Mouse (Mus musculus): ENCODE measurements at regions not wholly inside any gene's neighbourhood (a gene's known extent, or its start where the extent isn't known, plus 50 kb on each side); places are given as distances from the start of the nearest gene placed in this dataset.

DNA sequence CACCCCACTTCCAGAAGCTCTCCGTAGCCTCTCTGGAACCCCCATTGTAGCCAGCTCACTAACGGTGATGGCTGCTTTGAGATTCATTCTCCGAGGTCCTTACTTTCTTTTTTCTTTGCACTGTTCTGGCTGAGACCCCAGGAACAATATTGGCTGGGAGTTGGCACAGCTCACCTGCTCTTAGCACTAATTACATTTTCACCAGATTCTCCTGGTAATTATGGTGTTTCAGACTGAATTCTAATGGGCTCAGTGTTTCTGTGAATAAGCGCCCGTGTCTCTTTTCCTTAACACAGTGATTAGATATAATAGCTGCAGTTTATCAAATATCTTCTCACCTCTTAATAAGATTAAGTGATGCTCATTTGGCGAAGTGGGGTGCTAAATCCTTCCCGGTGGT lies 509.2 kb upstream of the Adamts16 start:
- no peaks in the 10 kb centered on the region for H3K9me3 ChIP-seq (replicated peaks; ENCODE audit: low read length)
- no peaks in the 10 kb centered on the region for H3K4me1 ChIP-seq (ENCODE audit: control insufficient read depth in 1 of 2, insufficient read depth in 2 of 2)
- in situ Hi-C loops (cut with MboI; ENCODE audit: low pct_ligation_motif_present, low pct_unique_long_range_greater_than_20kb, low sequenced_read_pairs) (no loop called here), dilution Hi-C loops (cut with MboI; ENCODE audit: extremely low pct_ligation_motif_present, extremely low pct_unique_long_range_greater_than_20kb, low sequenced_read_pairs) (no loop called here)
- H3K9ac ChIP-seq (ENCODE audit: insufficient read depth, low read depth): no peak overlapping the region
- DNase-seq (ENCODE audit: extremely low read depth): no peak
- TF ChIP-seq ZMIZ1 (IDR thresholded peaks at IDR 0.05; ENCODE audit: low read depth, low read length) (no peak), POLR2AphosphoS2 (IDR thresholded peaks at IDR 0.05; ENCODE audit: low read depth, low read length) (no peak), NRF1 (IDR thresholded peaks at IDR 0.05; ENCODE audit: low read depth, low read length) (no peak)
- no peaks in the 10 kb centered on the region for H3K36me3 ChIP-seq (replicated peaks in 1 of 2; ENCODE audit: control insufficient read depth in 1 of 2, insufficient read depth in 1 of 2, low read length in 1 of 2)
- no peaks in the 10 kb centered on the region for H3K79me2 ChIP-seq (replicated peaks; ENCODE audit: control insufficient read depth, extremely low read depth, insufficient read depth, poor library complexity, severe bottlenecking)
- H3K27me3 ChIP-seq (replicated peaks): no peaks in the 10 kb centered on the region
- H3K27ac ChIP-seq (ENCODE audit: insufficient read depth, low read depth): no peak overlapping the region
- no peak overlapping the region for H3K4me2 ChIP-seq (ENCODE audit: insufficient read depth, low read depth, poor library complexity, severe bottlenecking)
- H3K4me3 ChIP-seq (replicated peaks in 1 of 3; ENCODE audit: low read depth in 2 of 3, low read length in 2 of 3, poor library complexity in 1 of 3): no peak overlapping the region

DNA sequence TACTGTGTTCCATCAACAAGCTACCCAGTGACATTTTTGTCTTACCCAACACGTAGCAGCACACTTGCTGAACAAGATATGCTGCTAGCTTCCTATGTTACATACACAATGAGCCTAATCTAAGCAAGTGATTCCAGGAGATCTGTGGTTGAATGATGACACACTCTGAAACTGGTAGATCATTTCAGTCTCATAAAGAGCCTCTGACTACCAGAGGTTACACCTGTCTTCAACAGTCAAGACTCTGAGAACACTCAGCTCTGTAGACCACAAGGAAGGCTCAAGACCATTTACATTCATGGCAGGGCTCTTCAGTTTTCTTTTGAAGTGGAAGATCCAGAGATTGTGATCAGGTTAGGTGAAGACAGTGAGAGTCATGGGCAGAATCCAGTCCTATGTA lies 501.3 kb upstream of the Adamts16 start:
- in situ Hi-C loops (cut with MboI; ENCODE audit: low pct_ligation_motif_present, low pct_unique_long_range_greater_than_20kb, low sequenced_read_pairs): no loop called here
- H3K36me3 ChIP-seq (replicated peaks in 1 of 2; ENCODE audit: control insufficient read depth in 1 of 2, insufficient read depth in 1 of 2, low read length in 1 of 2): no peaks in the 10 kb centered on the region
- dilution Hi-C loops (cut with MboI; ENCODE audit: extremely low pct_ligation_motif_present, extremely low pct_unique_long_range_greater_than_20kb, low sequenced_read_pairs): no loop called here
- H3K9ac ChIP-seq (ENCODE audit: insufficient read depth, low read depth): no peak overlapping the region
- peaks cover 3 to 7% of the 10 kb centered on the region in 2 experiments; a peak in 3 of 4 replicates for H3K4me1 ChIP-seq (ENCODE audit: control insufficient read depth in 1 of 2, insufficient read depth in 2 of 2)
- no peak overlapping the region for H3K4me2 ChIP-seq (ENCODE audit: insufficient read depth, low read depth, poor library complexity, severe bottlenecking)
- no peak overlapping the region; the same call in 1 of the 2 replicates for H3K27ac ChIP-seq (ENCODE audit: insufficient read depth, low read depth)
- no peaks in the 10 kb centered on the region for H3K79me2 ChIP-seq (replicated peaks; ENCODE audit: control insufficient read depth, extremely low read depth, insufficient read depth, poor library complexity, severe bottlenecking)
- TF ChIP-seq NRF1 (IDR thresholded peaks at IDR 0.05; ENCODE audit: low read depth, low read length): no peak
- 0 out of 2 replicates have a peak, but pooled peaks have one; percentile 35 for TF ChIP-seq TCF12 (IDR thresholded peaks at IDR 0.05; ENCODE audit: low read depth, low read length)
- TF ChIP-seq JUN (IDR thresholded peaks at IDR 0.05; ENCODE audit: insufficient read depth, low read depth, low read length): peak; percentile 73; the same call in 1 of the 2 replicates
- no peak for TF ChIP-seq E2F4 (IDR thresholded peaks at IDR 0.05; ENCODE audit: insufficient replicate concordance, low read depth, low read length)
- no peak for TF ChIP-seq ZMIZ1 (IDR thresholded peaks at IDR 0.05; ENCODE audit: low read depth, low read length)
- peak; percentile 79; the same call in 1 of the 2 replicates for TF ChIP-seq JUND (conservative IDR thresholded peaks at IDR 0.05; ENCODE audit: low read depth, low read length)
- TF ChIP-seq MAZ (IDR thresholded peaks at IDR 0.05; ENCODE audit: low read depth, low read length): no peak
- TF ChIP-seq POLR2A (IDR thresholded peaks at IDR 0.05; ENCODE audit: low read depth, low read length): no peak
- TF ChIP-seq NELFE (IDR thresholded peaks at IDR 0.05; ENCODE audit: low read depth, low read length): no peak
- no peak for TF ChIP-seq GABPA (IDR thresholded peaks at IDR 0.05; ENCODE audit: insufficient replicate concordance, low read depth, low read length)
- TF ChIP-seq RCOR1 (conservative IDR thresholded peaks at IDR 0.05; ENCODE audit: low read depth, low read length): 0 out of 2 replicates have a peak, but pooled peaks have one; percentile 49
- TF ChIP-seq SMC3 (IDR thresholded peaks at IDR 0.05; ENCODE audit: low read depth, low read length): no peak
- no peak for TF ChIP-seq MEF2A (IDR thresholded peaks at IDR 0.05; ENCODE audit: borderline replicate concordance, low read depth, low read length)
- TF ChIP-seq EP300 (IDR thresholded peaks at IDR 0.05; ENCODE audit: low read length): peak; percentile 90
- no peak for TF ChIP-seq PAX5 (IDR thresholded peaks at IDR 0.05; ENCODE audit: low read length)
- no peak for TF ChIP-seq MXI1 (IDR thresholded peaks at IDR 0.05; ENCODE audit: low read depth, low read length)
- TF ChIP-seq HCFC1 (IDR thresholded peaks at IDR 0.05; ENCODE audit: low read depth, low read length): no peak
- peak; percentile 84 for TF ChIP-seq IRF4 (IDR thresholded peaks at IDR 0.05; ENCODE audit: low read depth, low read length)
- no peak for TF ChIP-seq KAT2A (IDR thresholded peaks at IDR 0.05; ENCODE audit: insufficient replicate concordance, low read length)
- TF ChIP-seq USF2 (conservative IDR thresholded peaks at IDR 0.05; ENCODE audit: low read depth, low read length): no peak
- TF ChIP-seq ZC3H11A (IDR thresholded peaks at IDR 0.05; ENCODE audit: low read depth, low read length): no peak
- peak; percentile 31; the same call in 1 of the 2 replicates for TF ChIP-seq CHD2 (IDR thresholded peaks at IDR 0.05; ENCODE audit: low read length)
- TF ChIP-seq MAFK (IDR thresholded peaks at IDR 0.05; ENCODE audit: insufficient replicate concordance, low read length): no peak
- TF ChIP-seq UBTF (IDR thresholded peaks at IDR 0.05; ENCODE audit: low read depth, low read length): no peak
- 0 out of 2 replicates have a peak, but pooled peaks have one; percentile 25 for TF ChIP-seq BHLHE40 (IDR thresholded peaks at IDR 0.05; ENCODE audit: low read depth, low read length)
- no peak; the same call in 1 of the 2 replicates for TF ChIP-seq ETS1 (conservative IDR thresholded peaks at IDR 0.05; ENCODE audit: low read depth, low read length)
- no peak for TF ChIP-seq ZNF384 (IDR thresholded peaks at IDR 0.05; ENCODE audit: low read depth, low read length)
- no peaks in the 10 kb centered on the region for H3K27me3 ChIP-seq (replicated peaks)
- no peaks in the 10 kb centered on the region for H3K9me3 ChIP-seq (replicated peaks; ENCODE audit: low read length)
- DNase-seq (ENCODE audit: extremely low read depth): peak; percentile 38
- H3K4me3 ChIP-seq (replicated peaks in 1 of 3; ENCODE audit: low read depth in 2 of 3, low read length in 2 of 3, poor library complexity in 1 of 3): no peak overlapping the region

Measured in CH12.LX (cell line).